Mouse (Mus musculus): ENCODE measurements around the gene Nat9.

Gene Nat9

GRCm38 (mm10) chr11:115187693-115188092 lies at the start of gene Nat9:
Gene Nat9 (minus strand): TSS chr11:115187859.
- no peak for DNase-seq

- DNase-seq: no peak
These were observed 48.9 kb upstream of the Nat9 start for GRCm38 (mm10) chr11:115236570-115236969.

GRCm38 (mm10) chr11:115234320-115235044 lies 46.8 kb upstream of the Nat9 start:
- DNase-seq: no peak

- DNase-seq: peak in 1 of 2 experiments; percentile 61
These were observed 46.0 kb upstream of the Nat9 start for GRCm38 (mm10) chr11:115233526-115234290.

GRCm38 (mm10) chr11:115232889-115233288 lies 45.2 kb upstream of the Nat9 start:
- no peak for DNase-seq

GRCm38 (mm10) chr11:115231924-115232323 lies 44.3 kb upstream of the Nat9 start:
- DNase-seq: no peak

- DNase-seq: no peak
These were observed 43.7 kb upstream of the Nat9 start for GRCm38 (mm10) chr11:115231168-115231915.

- DNase-seq: no peak
These were observed 41.6 kb upstream of the Nat9 start for GRCm38 (mm10) chr11:115229021-115229930.

- no peak for DNase-seq
These were observed 40.8 kb upstream of the Nat9 start for GRCm38 (mm10) chr11:115228430-115228829.

- no peak for DNase-seq
These were observed 40.0 kb upstream of the Nat9 start for GRCm38 (mm10) chr11:115227640-115228039.

GRCm38 (mm10) chr11:115226811-115227491 lies 39.3 kb upstream of the Nat9 start:
- peak; percentile 58 to 76 for DNase-seq

- no peak for DNase-seq
These were observed 37.6 kb upstream of the Nat9 start for GRCm38 (mm10) chr11:115225301-115225700.

GRCm38 (mm10) chr11:115224889-115225288 lies 37.2 kb upstream of the Nat9 start:
- DNase-seq: peak; percentile 73 to 78

- no peak for DNase-seq
These were observed 36.2 kb upstream of the Nat9 start for GRCm38 (mm10) chr11:115223877-115224276.

GRCm38 (mm10) chr11:115223451-115223850 lies 35.8 kb upstream of the Nat9 start:
- no peak for DNase-seq

GRCm38 (mm10) chr11:115222570-115222969 lies 34.9 kb upstream of the Nat9 start:
- DNase-seq: peak; percentile 63 to 72

GRCm38 (mm10) chr11:115222077-115222476 lies 34.4 kb upstream of the Nat9 start:
- DNase-seq: peak; percentile 61 to 83

- DNase-seq: no peak
These were observed 32.0 kb upstream of the Nat9 start for GRCm38 (mm10) chr11:115219685-115220084.

- peak; percentile 71 to 83 for DNase-seq
These were observed 31.6 kb upstream of the Nat9 start for GRCm38 (mm10) chr11:115219263-115219662.

- no peak for DNase-seq
These were observed 30.1 kb upstream of the Nat9 start for GRCm38 (mm10) chr11:115217439-115218410.

Measured in lung, postnatal 4 days (tissue).